Mouse (Mus musculus) stomach, embryonic 16.5 days (tissue): ENCODE measurements around the gene Slc25a15. TPM values are rescaled to one million over a fixed set of nuclear protein-coding genes. Genes with fewer than 3 reads are reported as not detected.

Experiments used
- ATAC-seq: fragments of 200-750 bp; cut with Nextera tagmentation; 2 replicates; pipeline ENCODE4 v1.8.0; 2017; ENCODE audit warnings: moderate number of reproducible peaks, moderate TSS enrichment; ENCODE audit not compliant: insufficient read depth, low FRiP score
- H3K27ac ChIP-seq: fragments of 300-500 bp; sonication (generic); 2 replicates; pipeline ENCODE4 v1.5.1; 2014; ENCODE audit warnings: low read length
- H3K27me3 ChIP-seq: fragments of 300-500 bp; sonication (generic); 2 replicates; pipeline ENCODE4 v1.6.1; 2014; ENCODE audit warnings: low read length, control low read depth, mixed read lengths; ENCODE audit not compliant: control insufficient read depth, insufficient read depth
- H3K36me3 ChIP-seq: fragments of 300-500 bp; sonication (generic); 2 replicates; pipeline ENCODE4 v1.6.1; 2014; ENCODE audit warnings: low read length; ENCODE audit not compliant: control insufficient read depth, insufficient read depth
- H3K4me1 ChIP-seq: fragments of 300-500 bp; sonication (generic); 2 replicates; pipeline ENCODE4 v1.6.1; 2014; ENCODE audit warnings: low read length, control low read depth, mixed read lengths; ENCODE audit not compliant: control insufficient read depth, insufficient read depth
- H3K4me2 ChIP-seq: fragments of 300-500 bp; sonication (generic); 2 replicates; pipeline ENCODE4 v1.6.1; 2014; ENCODE audit warnings: low read depth, low read length, mixed read lengths
- H3K4me3 ChIP-seq: fragments of 300-500 bp; sonication (generic); replicated peaks from 2 replicates; pipeline ENCODE4 v1.5.1; 2014; ENCODE audit warnings: mild to moderate bottlenecking, low read length
- H3K9ac ChIP-seq: fragments of 300-500 bp; sonication (generic); 2 replicates; pipeline ENCODE4 v1.6.1; 2014; ENCODE audit warnings: low read length
- H3K9me3 ChIP-seq: fragments of 300-500 bp; sonication (generic); replicated peaks from 2 replicates; pipeline ENCODE4 v1.6.1; 2016; ENCODE audit warnings: low read length, control low read depth; ENCODE audit not compliant: control insufficient read depth
- WGBS: fragments of 180-500 bp; shearing (Covaris S2); extraction: QIAGEN DNeasy Blood & Tissue Kit; methylation state at CpG from one replicate; pipeline ENCODE4 v1.1.7; 2014; 5-methylcytosine and 5-hydroxymethylcytosine counted together
- polyA plus RNA-seq: library from polyadenylated mRNA; unstranded; fragments of >200 nt; fragmentation: Nextera tagmentation; extraction: Ambion mirVana; gene quantifications from 2 replicates; pipeline ENCODE4 v1.2.1, GENCODE M21; 2015

Gene Slc25a15
- 34.7 and 37.3 TPM in 2 replicates for polyA plus RNA-seq

DNA sequence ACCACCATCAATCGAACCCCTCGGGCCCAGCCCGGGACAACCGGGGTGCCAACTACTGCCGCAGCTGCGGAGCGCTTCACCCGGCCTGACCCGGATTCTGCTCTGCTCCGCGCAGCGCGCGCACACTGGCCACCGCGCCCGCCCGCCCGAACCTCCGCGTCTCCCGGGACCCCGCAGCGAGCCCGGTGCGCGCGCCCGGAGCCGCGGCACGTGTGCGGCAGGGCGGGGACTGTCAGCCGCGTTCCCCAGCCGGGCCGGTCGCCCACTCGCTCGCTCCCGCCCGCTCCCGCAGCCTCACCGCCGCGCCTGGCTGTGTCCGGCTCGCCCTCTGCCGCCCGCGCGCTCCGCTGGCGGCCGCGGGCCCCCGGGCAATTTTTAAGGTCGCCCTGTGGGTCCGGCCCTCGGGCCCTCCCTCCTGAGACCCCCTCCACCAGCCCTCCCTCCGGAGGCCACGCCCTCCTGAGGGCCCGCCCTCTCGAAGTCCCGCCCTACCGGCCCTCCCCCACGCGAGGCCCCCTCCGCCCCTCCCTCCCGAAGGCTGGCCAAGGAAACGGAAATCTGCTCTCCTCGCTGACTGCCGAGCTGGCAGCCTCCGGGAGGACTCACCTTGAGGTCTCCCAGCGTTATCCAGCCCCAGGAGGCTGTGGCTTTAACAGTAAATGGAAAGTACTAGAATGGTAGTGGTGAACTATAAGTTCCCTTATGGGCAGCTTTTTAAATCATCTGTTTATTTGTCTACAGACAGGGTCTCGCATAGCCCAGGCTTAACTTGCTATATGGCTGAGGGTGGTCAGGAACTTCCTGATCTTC lies at the start of gene Slc25a15:
TSS of gene Slc25a15 (minus strand) at position 456 of the 810 bp plus-strand sequence.
- WGBS, result under 1% methylated on average over 71 of the region's 77 CpGs
- H3K9ac ChIP-seq, result peak within 1 kb of the TSS; percentile 91
- H3K27me3 ChIP-seq, result no peaks in the 10 kb centered on the region
- no peaks in the 10 kb centered on the region for H3K9me3 ChIP-seq
- ATAC-seq, result peak; percentile 92
- H3K4me3 ChIP-seq, result peak within 1 kb of the TSS; percentile 82
- peaks cover 7% of the 10 kb centered on the region for H3K4me1 ChIP-seq
- H3K36me3 ChIP-seq, result no peaks in the 10 kb centered on the region
- H3K27ac ChIP-seq, result peak within 1 kb of the TSS; percentile 57
- peak within 1 kb of the TSS; percentile 64 for H3K4me2 ChIP-seq

DNA sequence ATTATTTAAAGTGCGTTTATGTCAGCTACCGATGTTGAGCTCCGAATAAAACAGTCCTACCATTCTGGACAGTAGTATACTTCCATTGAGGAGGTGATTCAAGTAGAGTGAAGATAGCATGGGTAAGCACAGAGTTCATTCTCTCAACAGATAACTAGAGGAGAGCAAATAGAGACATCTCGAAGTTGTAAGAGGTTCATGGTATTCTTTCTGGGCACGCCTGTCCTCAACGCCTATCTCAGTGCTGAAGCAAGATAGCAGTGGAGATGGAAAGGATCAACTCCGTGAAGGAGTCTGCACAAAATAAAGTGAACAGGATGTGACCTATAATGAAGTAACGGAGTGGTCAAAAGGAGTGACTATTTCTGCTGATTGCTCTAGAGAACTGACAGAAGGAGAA lies 13.6 kb upstream of the Slc25a15 start:
- 15% methylated on average over 8 of the region's 8 CpGs for WGBS

DNA sequence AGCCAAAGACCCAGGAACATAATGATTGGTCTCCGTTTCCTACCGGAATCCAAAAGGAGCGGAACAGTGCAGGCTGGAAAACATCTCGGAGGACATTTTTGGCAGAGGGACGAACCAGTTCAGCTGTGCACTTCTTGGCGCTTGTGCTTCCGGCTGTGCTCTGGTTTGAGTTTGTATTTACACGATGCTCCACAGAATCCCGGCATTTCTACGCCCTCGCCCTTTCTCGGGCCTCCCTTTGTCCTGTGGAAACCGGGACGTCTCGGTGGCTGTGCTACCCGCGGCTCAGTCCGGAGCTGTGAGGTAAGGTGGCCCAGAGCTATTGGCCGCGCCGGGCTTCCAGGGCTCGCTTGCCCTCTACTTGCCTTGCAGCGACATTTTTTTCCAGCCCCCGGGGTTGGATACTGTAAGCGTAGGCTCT lies 12.9 kb upstream of the Slc25a15 start, which contains the start of gene Mrps31:
TSS of gene Mrps31 (plus strand) at position 80 of the 421 bp plus-strand sequence.
- 0% methylated on average over 25 of the region's 25 CpGs for WGBS
- H3K4me1 ChIP-seq, result peaks cover 5% of the 10 kb centered on the region; the same call in 1 of the 2 replicates
- H3K9ac ChIP-seq, result peak within 1 kb of the TSS; percentile 83
- H3K4me3 ChIP-seq, result peak within 1 kb of the TSS; percentile 74
- 0 out of 2 replicates have a peak, but pooled peaks cover 5% of the 10 kb centered on the region for H3K36me3 ChIP-seq
- H3K9me3 ChIP-seq, result no peaks in the 10 kb centered on the region
- peak within 1 kb of the TSS; percentile 61 for H3K27ac ChIP-seq
- peak; percentile 80 for ATAC-seq
- H3K4me2 ChIP-seq, result peak within 1 kb of the TSS; percentile 74
- H3K27me3 ChIP-seq, result no peaks in the 10 kb centered on the region

More for the DNA sequence above, 13.6 kb upstream of the Slc25a15 start:
- 0 out of 2 replicates have a peak, but pooled peaks cover 5% of the 10 kb centered on the region for H3K36me3 ChIP-seq
- peak overlapping the region; percentile 70 for H3K4me2 ChIP-seq
- no peak for ATAC-seq
- no peaks in the 10 kb centered on the region for H3K9me3 ChIP-seq
- H3K9ac ChIP-seq, result peak overlapping the region; percentile 83
- H3K4me3 ChIP-seq, result peak overlapping the region; percentile 74
- H3K27ac ChIP-seq, result no peak overlapping the region
- no peaks in the 10 kb centered on the region for H3K27me3 ChIP-seq
- H3K4me1 ChIP-seq, result peaks cover 5% of the 10 kb centered on the region; the same call in 1 of the 2 replicates

DNA sequence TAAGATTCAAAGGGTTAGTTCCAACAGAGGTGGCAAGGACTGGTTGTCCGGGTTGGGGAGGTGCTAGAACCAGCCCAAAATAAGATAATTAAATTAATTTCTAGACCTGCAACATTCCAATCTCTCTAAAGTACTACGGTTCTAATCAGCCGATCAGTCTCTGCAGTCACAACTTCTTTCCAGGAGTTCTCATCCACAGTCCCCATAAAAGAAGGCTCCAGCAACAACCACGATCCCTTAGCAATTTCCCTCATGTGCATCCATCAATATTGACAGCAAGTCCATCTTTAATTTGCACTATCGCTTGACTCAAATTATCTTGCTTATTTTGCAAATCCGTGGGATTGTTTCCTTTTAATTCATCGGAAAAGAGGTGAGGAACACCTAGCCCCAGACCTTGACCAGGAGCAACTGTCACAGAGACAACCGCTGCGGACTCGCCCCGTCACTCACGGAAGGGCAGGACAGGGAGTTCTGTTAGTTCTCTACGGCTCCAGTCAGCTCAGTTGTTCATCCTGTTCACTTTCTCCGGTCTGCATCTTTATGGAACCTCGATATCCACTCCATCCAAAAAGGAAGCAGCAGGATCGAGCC lies 12.4 kb upstream of the Slc25a15 start:
- Histone ChIP-seq H3K4me1 (peaks cover 5% of the 10 kb centered on the region; the same call in 1 of the 2 replicates), H3K9ac (peak overlapping the region; percentile 83), H3K9me3 (no peaks in the 10 kb centered on the region), H3K27ac (peak overlapping the region; percentile 46; the same call in 1 of the 2 replicates), H3K36me3 (0 out of 2 replicates have a peak, but pooled peaks cover 3% of the 10 kb centered on the region), H3K4me2 (peak overlapping the region; percentile 74), H3K4me3 (peak overlapping the region; percentile 74), H3K27me3 (no peaks in the 10 kb centered on the region)
- no peak for ATAC-seq
- 11% methylated on average over 16 of the region's 16 CpGs for WGBS

DNA sequence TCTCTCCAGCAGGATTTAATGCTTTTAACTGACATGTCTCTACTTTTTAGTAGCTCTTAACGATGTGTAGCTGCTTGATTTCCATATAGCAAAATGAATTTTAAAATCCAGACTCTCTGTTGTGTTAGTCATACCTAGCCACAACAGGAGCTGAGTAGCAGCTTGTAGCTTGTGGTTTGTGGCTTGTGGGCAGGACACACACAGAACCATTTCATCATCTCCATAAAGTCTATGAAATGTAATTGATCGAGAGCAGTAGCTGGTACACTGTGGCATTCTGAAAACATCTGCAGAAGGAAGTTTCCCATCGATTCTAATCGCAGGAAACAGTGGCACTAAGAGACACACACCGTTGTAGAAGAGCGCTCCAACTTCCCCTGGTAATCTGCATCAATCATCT lies 7.3 kb upstream of the Slc25a15 start:
- H3K4me1 ChIP-seq, result no peaks in the 10 kb centered on the region
- no peak overlapping the region for H3K9ac ChIP-seq
- no peaks in the 10 kb centered on the region for H3K9me3 ChIP-seq
- H3K27me3 ChIP-seq, result no peaks in the 10 kb centered on the region
- no peak overlapping the region for H3K27ac ChIP-seq
- no peak overlapping the region for H3K4me2 ChIP-seq
- no peak overlapping the region for H3K4me3 ChIP-seq
- WGBS, result 68% methylated on average over 6 of the region's 6 CpGs
- no peak for ATAC-seq
- no peaks in the 10 kb centered on the region for H3K36me3 ChIP-seq

DNA sequence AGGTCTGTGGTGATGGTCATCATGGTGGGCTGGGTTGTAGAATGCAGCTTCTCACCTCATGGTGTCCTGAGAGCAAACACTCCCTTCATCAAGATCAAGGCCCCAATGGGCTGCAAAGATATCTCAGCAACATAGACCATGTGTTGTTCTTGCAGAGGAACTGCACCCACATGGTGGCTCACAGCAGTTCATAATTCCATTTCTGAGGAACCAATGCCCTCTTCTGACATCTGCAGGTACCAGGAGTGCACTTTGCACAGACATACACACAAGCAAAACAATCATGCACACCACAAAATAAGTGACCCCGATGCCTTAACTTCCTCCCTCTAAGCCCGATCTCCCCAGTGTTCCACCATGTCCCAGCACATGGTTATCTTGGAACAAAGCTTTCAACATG lies 4.8 kb upstream of the Slc25a15 start:
- 83% methylated on average over 2 of the region's 2 CpGs for WGBS
- no peaks in the 10 kb centered on the region for H3K4me1 ChIP-seq
- no peak overlapping the region for H3K4me2 ChIP-seq
- H3K4me3 ChIP-seq, result no peak overlapping the region
- no peaks in the 10 kb centered on the region for H3K36me3 ChIP-seq
- H3K9ac ChIP-seq, result no peak overlapping the region
- no peaks in the 10 kb centered on the region for H3K9me3 ChIP-seq
- H3K27me3 ChIP-seq, result no peaks in the 10 kb centered on the region
- ATAC-seq, result no peak
- no peak overlapping the region for H3K27ac ChIP-seq

DNA sequence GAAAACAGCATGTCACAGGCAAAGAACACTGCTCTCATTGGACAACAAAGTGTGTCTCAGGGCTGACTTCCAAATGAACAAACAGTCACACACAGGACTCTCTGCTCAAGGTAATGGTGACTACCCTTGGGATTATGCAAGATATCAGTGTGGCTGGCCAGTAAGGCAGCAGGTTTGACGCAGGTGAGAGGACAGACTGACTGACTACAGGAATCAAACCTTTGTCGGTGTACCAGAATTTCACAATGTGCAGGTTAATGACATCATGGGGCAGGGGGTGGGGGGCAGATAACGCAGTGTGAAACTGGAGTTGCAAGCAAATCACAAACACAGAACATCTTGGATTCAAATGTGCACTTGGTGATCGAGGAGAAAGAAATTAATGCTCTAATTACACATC lies 2.2 kb upstream of the Slc25a15 start:
- H3K27ac ChIP-seq, result no peak overlapping the region
- no peaks in the 10 kb centered on the region for H3K9me3 ChIP-seq
- no peak for ATAC-seq
- 89% methylated on average over 4 of the region's 4 CpGs for WGBS
- no peak overlapping the region for H3K4me3 ChIP-seq
- no peak overlapping the region for H3K9ac ChIP-seq
- H3K27me3 ChIP-seq, result no peaks in the 10 kb centered on the region
- H3K36me3 ChIP-seq, result no peaks in the 10 kb centered on the region
- H3K4me2 ChIP-seq, result no peak overlapping the region
- peaks cover 7% of the 10 kb centered on the region for H3K4me1 ChIP-seq

DNA sequence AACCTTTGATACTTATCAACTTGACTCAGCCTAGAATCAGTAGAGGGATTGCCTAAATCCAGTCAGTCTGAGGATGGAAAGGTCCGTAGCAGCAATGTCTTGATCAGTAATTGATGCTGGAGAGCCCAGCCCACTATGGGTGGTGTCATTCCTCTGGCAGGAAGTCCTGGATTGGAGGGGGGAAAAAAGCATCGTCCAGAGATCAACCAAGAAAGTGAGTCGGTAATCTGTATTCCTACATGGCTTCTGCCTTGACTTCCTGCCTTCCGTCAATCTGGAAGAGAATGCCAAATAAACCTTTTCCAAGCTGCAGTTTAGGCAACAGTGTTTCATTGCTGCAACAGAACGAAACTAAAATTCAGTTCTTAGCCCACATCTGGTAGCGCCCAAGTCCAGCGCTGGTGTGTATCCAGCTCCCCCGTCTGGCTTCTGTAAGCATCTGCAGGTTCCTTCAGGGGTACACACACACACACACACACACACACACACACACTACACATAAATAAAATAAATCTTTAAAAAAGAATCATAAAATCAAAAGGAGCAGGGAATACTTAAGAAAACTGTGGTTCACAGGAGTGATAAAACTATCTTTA lies 986 bp upstream of the Slc25a15 start:
- H3K4me2 ChIP-seq, result peak overlapping the region; percentile 64
- peak overlapping the region; percentile 57; the same call in 1 of the 2 replicates for H3K27ac ChIP-seq
- ATAC-seq, result no peak
- peak overlapping the region; percentile 91 for H3K9ac ChIP-seq
- no peaks in the 10 kb centered on the region for H3K36me3 ChIP-seq
- no peaks in the 10 kb centered on the region for H3K9me3 ChIP-seq
- 76% methylated on average over 8 of the region's 8 CpGs for WGBS
- H3K27me3 ChIP-seq, result no peaks in the 10 kb centered on the region
- H3K4me1 ChIP-seq, result peaks cover 7% of the 10 kb centered on the region
- H3K4me3 ChIP-seq, result peak overlapping the region; percentile 82

DNA sequence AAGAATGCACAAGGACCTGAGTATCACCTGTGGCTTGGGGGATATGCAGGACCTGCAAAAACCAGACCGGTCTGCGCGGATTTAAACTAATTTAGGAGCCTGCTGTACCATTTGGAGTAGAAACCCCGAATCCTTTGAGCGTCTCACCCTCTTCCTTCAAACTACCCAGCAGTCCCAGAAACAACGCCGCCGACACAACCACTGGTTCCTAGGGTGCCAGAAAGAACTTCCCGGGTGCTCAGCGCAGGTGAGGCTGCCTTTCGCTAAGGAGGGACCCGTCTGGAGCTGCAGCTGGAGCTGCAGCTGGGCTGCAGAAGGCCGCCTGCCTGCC lies 621 bp downstream of the Slc25a15 start:
- peak overlapping the region; percentile 91 for H3K9ac ChIP-seq
- H3K36me3 ChIP-seq, result no peaks in the 10 kb centered on the region
- H3K27ac ChIP-seq, result peak overlapping the region; percentile 57
- ATAC-seq, result no peak; the same call in 1 of the 2 replicates
- H3K4me2 ChIP-seq, result peak overlapping the region; percentile 64
- H3K27me3 ChIP-seq, result no peaks in the 10 kb centered on the region
- WGBS, result under 1% methylated on average over 13 of the region's 13 CpGs
- H3K4me1 ChIP-seq, result peaks cover 7% of the 10 kb centered on the region
- no peaks in the 10 kb centered on the region for H3K9me3 ChIP-seq
- H3K4me3 ChIP-seq, result peak overlapping the region; percentile 82
